In the genomic region with DNA sequence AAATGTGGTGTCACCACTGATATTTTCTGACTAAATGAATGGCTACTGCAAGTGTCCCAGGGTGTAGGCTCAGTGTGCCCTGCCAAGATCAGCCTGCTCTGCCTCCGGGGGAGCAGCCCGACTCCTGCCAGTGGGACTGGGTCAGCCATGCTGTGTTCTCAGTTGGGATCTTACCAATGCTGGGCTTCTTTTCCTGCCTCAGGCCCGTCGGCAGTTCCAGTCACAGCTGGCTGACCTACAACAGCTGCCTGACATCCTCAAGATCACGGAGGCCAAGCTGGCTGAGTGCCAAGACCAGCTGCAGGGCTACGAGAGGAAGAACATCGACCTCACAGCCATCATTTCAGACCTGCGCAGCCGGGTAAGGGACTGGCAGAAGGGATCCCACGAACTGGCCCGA, we compare ENCODE assay signal across 1 mouse cellular context.
TF ChIP-seq lines count a peak whose summit lies in the region.

No protein-coding gene starts in this region.

TF ChIP-seq in MEL, 35 proteins besides CTCF, POLR2A, EP300 and RAD21:
- TF ChIP-seq MXI1 (IDR thresholded peaks at IDR 0.05; ENCODE audit: low read depth, low read length): no peak
- no peak for TF ChIP-seq POLR2AphosphoS2 (IDR thresholded peaks at IDR 0.05; ENCODE audit: low read length)
- TF ChIP-seq KAT2A (conservative IDR thresholded peaks at IDR 0.05; ENCODE audit: low read depth, low read length): no peak
- no peak for TF ChIP-seq CHD2 (IDR thresholded peaks at IDR 0.05; ENCODE audit: low read length)
- no peak for TF ChIP-seq GABPA (IDR thresholded peaks at IDR 0.05; ENCODE audit: low read depth, low read length)
- TF ChIP-seq ZNF384 (IDR thresholded peaks at IDR 0.05; ENCODE audit: low read depth, low read length): no peak
- no peak for TF ChIP-seq MYC (IDR thresholded peaks at IDR 0.05; ENCODE audit: low read depth, low read length)
TF ChIP-seq in MEL: peak in this region for 0.
